Comparison of ENCODE assay signal across 17 mouse cellular contexts in genomic region chr7:68006496-68006895, GRCm38 (mm10). TPM values are rescaled to one million over a fixed set of nuclear protein-coding genes. Genes with fewer than 3 reads are reported as not detected.
DNase-seq lines count a peak whose midpoint lies in the region; ATAC-seq and TF ChIP-seq lines count a peak whose summit lies in the region.
"Had no signal": no experiment of that assay in that cellular context is flagged by ENCODE, and none has a peak within 500 bp of the region (broad histone marks: within the 10 kb centered on the region; RNA-seq: fewer than 3 reads in every experiment).

No protein-coding gene starts in this region.

- H3K4me2 ChIP-seq in hindbrain, embryonic 14.5 days (replicated peaks), result no peak overlapping the region
- H3K4me2 ChIP-seq in heart, embryonic 16.5 days (ENCODE audit: low read depth, low read length), result no peak overlapping the region
- H3K4me2 ChIP-seq: limb, embryonic 13.5 days; midbrain, embryonic 15.5 days had no signal

- peaks cover 11% of the 10 kb centered on the region for H3K36me3 ChIP-seq in hindbrain, embryonic 14.5 days (replicated peaks; ENCODE audit: control insufficient read depth, insufficient read depth)
- peaks cover 82% of the 10 kb centered on the region for H3K36me3 ChIP-seq in hindbrain, embryonic 10.5 days
- H3K36me3 ChIP-seq in heart, embryonic 16.5 days (ENCODE audit: control insufficient read depth, insufficient read depth), result peaks cover 17% of the 10 kb centered on the region
- H3K36me3 ChIP-seq: midbrain, embryonic 15.5 days had no signal

- no peaks in the 10 kb centered on the region for H3K27me3 ChIP-seq in hindbrain, embryonic 14.5 days (ENCODE audit: control insufficient read depth, insufficient read depth, low read length)
- no peaks in the 10 kb centered on the region for H3K27me3 ChIP-seq in hindbrain, embryonic 10.5 days (ENCODE audit: insufficient read depth, poor library complexity, severe bottlenecking)
- no peaks in the 10 kb centered on the region for H3K27me3 ChIP-seq in heart, embryonic 16.5 days (ENCODE audit: control insufficient read depth, insufficient read depth, low read length)
- H3K27me3 ChIP-seq: limb, embryonic 13.5 days; midbrain, embryonic 15.5 days had no signal

- peak; percentile 60 for DNase-seq in gastrocnemius, adult 2 months
- no peak for DNase-seq in gastrocnemius, postnatal 14 days
- no peak for DNase-seq in hindbrain, embryonic 14.5 days (ENCODE audit: low spot score)
- no peak for DNase-seq in hindbrain, embryonic 10.5 days (ENCODE audit: low spot score)
- DNase-seq in adrenal gland, postnatal 10 days, result peak; percentile 73
- no peak for DNase-seq in c-Kit-positive CD71-positive TER-119-positive erythroid progenitor cells, embryonic 14.5 days (ENCODE audit: low spot score)
- DNase-seq: cerebellum, adult 11 months; right cerebral cortex, postnatal 25 days; thymus, adult 18-20 months had no signal

- peaks cover 2% of the 10 kb centered on the region; the same call in 1 of the 2 replicates for H3K4me1 ChIP-seq in hindbrain, embryonic 14.5 days (replicated peaks; ENCODE audit: control insufficient read depth, insufficient read depth, low read length)
- H3K4me1 ChIP-seq in hindbrain, embryonic 10.5 days (replicated peaks), result peaks cover 23% of the 10 kb centered on the region
- peaks cover 30% of the 10 kb centered on the region for H3K4me1 ChIP-seq in heart, embryonic 16.5 days (ENCODE audit: control insufficient read depth, insufficient read depth, low read length)

- H3K27ac ChIP-seq in gastrocnemius, adult 2 months, result 0 out of 2 replicates have a peak overlapping the region, but pooled peaks have one; percentile 24
- H3K27ac ChIP-seq in hindbrain, embryonic 14.5 days, result 0 out of 2 replicates have a peak overlapping the region, but pooled peaks have one; percentile 28
- no peak overlapping the region for H3K27ac ChIP-seq in hindbrain, embryonic 10.5 days
- H3K27ac ChIP-seq in heart, embryonic 16.5 days (ENCODE audit: low read length), result peak overlapping the region; percentile 26
- H3K27ac ChIP-seq: kidney, postnatal 0 days; layer of hippocampus, adult 2 months; limb, embryonic 13.5 days; midbrain, embryonic 15.5 days had no signal

- no peak overlapping the region for H3K4me3 ChIP-seq in gastrocnemius, adult 2 months
- no peak overlapping the region for H3K4me3 ChIP-seq in hindbrain, embryonic 14.5 days (replicated peaks; ENCODE audit: low read length)
- H3K4me3 ChIP-seq in hindbrain, embryonic 10.5 days, result no peak overlapping the region
- no peak overlapping the region for H3K4me3 ChIP-seq in heart, embryonic 16.5 days (ENCODE audit: low read length)
- H3K4me3 ChIP-seq: layer of hippocampus, adult 2 months; limb, embryonic 13.5 days; midbrain, embryonic 15.5 days had no signal

- H3K9ac ChIP-seq in hindbrain, embryonic 14.5 days, result no peak overlapping the region
- H3K9ac ChIP-seq in heart, embryonic 16.5 days (ENCODE audit: low read length), result no peak overlapping the region
- H3K9ac ChIP-seq: limb, embryonic 13.5 days; midbrain, embryonic 15.5 days had no signal

- no peak for ATAC-seq in hindbrain, embryonic 14.5 days (ENCODE audit: low FRiP score)
- no peak for ATAC-seq in heart, embryonic 16.5 days (replicated peaks; ENCODE audit: extremely low read depth, insufficient read depth, low FRiP score)
- ATAC-seq in erythroblast, adult 5-6 weeks (replicated peaks; ENCODE audit: low FRiP score, poor library complexity, severe bottlenecking), result no peak
- ATAC-seq: forebrain, embryonic 14.5 days; intestine, embryonic 16.5 days; midbrain, embryonic 15.5 days had no signal

- no peaks in the 10 kb centered on the region for H3K9me3 ChIP-seq in hindbrain, embryonic 14.5 days (ENCODE audit: control insufficient read depth, low read length)
- no peaks in the 10 kb centered on the region for H3K9me3 ChIP-seq in hindbrain, embryonic 10.5 days
- no peaks in the 10 kb centered on the region for H3K9me3 ChIP-seq in heart, embryonic 16.5 days (replicated peaks; ENCODE audit: control insufficient read depth, low read length)
- H3K9me3 ChIP-seq: limb, embryonic 13.5 days; midbrain, embryonic 15.5 days had no signal

- WGBS in hindbrain, embryonic 14.5 days, result 85% methylated on average over 6 of the region's 6 CpGs
- 86% methylated on average over 6 of the region's 6 CpGs for WGBS in hindbrain, embryonic 10.5 days
- 68% methylated on average over 6 of the region's 6 CpGs for WGBS in heart, embryonic 16.5 days

- TF ChIP-seq CTCF in gastrocnemius, adult 2 months (IDR thresholded peaks at IDR 0.05), result no peak

- intact Hi-C loops in gastrocnemius, adult 2 months (cut with DNase I), result no loop called here
- intact Hi-C loops in gastrocnemius, postnatal 14 days (cut with DNase I; ENCODE audit: low total_unique reads), result no loop called here

RNA-seq across cellular contexts. Expression of gene Igf1r, which starts 53.9 kb away (rescaled TPM):
- total RNA-seq in gastrocnemius, adult 2 months (2021), result 1 to 10 TPM; 8.0 to 8.3 TPM
- 10 to 100 TPM; 13.1 to 14.0 TPM for total RNA-seq in gastrocnemius, postnatal 14 days (2021)
- polyA plus RNA-seq in hindbrain, embryonic 14.5 days (2014; fragmentation: Nextera tagmentation; extraction: Ambion mirVana), result 18.3 and 21.0 TPM in 2 replicates
- polyA plus RNA-seq in hindbrain, embryonic 10.5 days (2016; fragmentation: Nextera tagmentation; extraction: Ambion mirVana), result 19.7 and 24.9 TPM in 2 replicates
- 10 to 100 TPM; 49.2 to 53.4 TPM for total RNA-seq in adrenal gland, postnatal 10 days (2021)
- polyA plus RNA-seq in heart, embryonic 16.5 days (2015; fragmentation: Nextera tagmentation; extraction: Ambion mirVana), result 16.4 and 18.4 TPM in 2 replicates
- 17.1 and 19.6 TPM in 2 replicates for total RNA-seq in erythroblast, adult 5-6 weeks (2015; ENCODE audit: low replicate concordance)
- 13.5 and 16.0 TPM in 2 replicates for total RNA-seq in erythroblast, adult 5-6 weeks (2017; ENCODE audit: low replicate concordance)

Comparison
In these comparisons a context has a peak if more than half of its experiments do, and no peak if none do; other contexts are left out.
1. DNase-seq: peak in gastrocnemius, adult 2 months (single experiment) and adrenal gland, postnatal 10 days (single experiment); none in gastrocnemius, postnatal 14 days (single experiment), hindbrain, embryonic 14.5 days (single experiment), hindbrain, embryonic 10.5 days (single experiment) and c-Kit-positive CD71-positive TER-119-positive erythroid progenitor cells, embryonic 14.5 days (single experiment).